ENCODE assay signal across 22 mouse cellular contexts in genomic region chr1:21318202-21318601, GRCm38 (mm10). TPM values are rescaled to one million over a fixed set of nuclear protein-coding genes. Genes with fewer than 3 reads are reported as not detected.
"Had no signal": no experiment of that assay in that cellular context is flagged by ENCODE, and none has a peak within 500 bp of the region (broad histone marks: within the 10 kb centered on the region; RNA-seq: fewer than 3 reads in every experiment).

No protein-coding gene starts in this region.

- H3K9me3 ChIP-seq: neural tube, embryonic 13.5 days; neural tube, embryonic 15.5 days; stomach, embryonic 15.5 days had no signal

- H3K4me3 ChIP-seq: megakaryocyte, embryonic 14.5 days; myocyte; neural tube, embryonic 13.5 days; neural tube, embryonic 15.5 days; stomach, embryonic 15.5 days had no signal

- H3K4me1 ChIP-seq: megakaryocyte, embryonic 14.5 days; neural tube, embryonic 13.5 days; neural tube, embryonic 15.5 days; stomach, embryonic 15.5 days had no signal

- H3K9ac ChIP-seq: liver, embryonic 14.5 days; lung, embryonic 14.5 days; neural tube, embryonic 13.5 days; neural tube, embryonic 15.5 days; stomach, embryonic 15.5 days had no signal

- H3K4me2 ChIP-seq: lung, embryonic 14.5 days; midbrain, embryonic 11.5 days; neural tube, embryonic 13.5 days; neural tube, embryonic 15.5 days; stomach, embryonic 15.5 days had no signal

- ATAC-seq: midbrain, embryonic 16.5 days had no signal

- DNase-seq: lung, adult 18-20 months; lung, embryonic 14.5 days; lung, postnatal 4 days; midbrain, embryonic 14.5 days; right cerebral cortex, postnatal 14 days; thymus, adult 2 months; thymus, postnatal 25 days; thymus, postnatal 4 days had no signal

- H3K36me3 ChIP-seq: neural tube, embryonic 13.5 days; neural tube, embryonic 15.5 days; stomach, embryonic 15.5 days had no signal

- H3K27me3 ChIP-seq: megakaryocyte, embryonic 14.5 days; neural tube, embryonic 13.5 days; neural tube, embryonic 15.5 days; stomach, embryonic 15.5 days had no signal

- H3K27ac ChIP-seq: liver, embryonic 14.5 days; neural tube, embryonic 13.5 days; neural tube, embryonic 15.5 days; stomach, embryonic 15.5 days; stomach, postnatal 0 days had no signal

RNA-seq across cellular contexts. Expression of gene Khdc1a, which starts 31.2 kb away (rescaled TPM):
- polyA plus RNA-seq: liver, embryonic 14.5 days; liver, embryonic 16.5 days; lung, embryonic 14.5 days; lung, embryonic 16.5 days; midbrain, embryonic 11.5 days; midbrain, embryonic 14.5 days; midbrain, embryonic 16.5 days; myocyte; neural tube, embryonic 11.5 days; neural tube, embryonic 13.5 days; neural tube, embryonic 15.5 days; spleen, adult 2 months; stomach, embryonic 15.5 days; testis, adult 2 months had no signal

RNA-seq across cellular contexts. Expression of gene Khdc1c, which starts 49.9 kb away (rescaled TPM):
- polyA plus RNA-seq: liver, embryonic 14.5 days; liver, embryonic 16.5 days; lung, embryonic 14.5 days; lung, embryonic 16.5 days; midbrain, embryonic 11.5 days; midbrain, embryonic 14.5 days; midbrain, embryonic 16.5 days; myocyte; neural tube, embryonic 11.5 days; neural tube, embryonic 13.5 days; neural tube, embryonic 15.5 days; spleen, adult 2 months; stomach, embryonic 15.5 days; stomach, postnatal 0 days; testis, adult 2 months; thymus, adult 2 months had no signal
